Mouse (Mus musculus): ENCODE measurements around the gene Zfyve1.

Gene Zfyve1

DNA sequence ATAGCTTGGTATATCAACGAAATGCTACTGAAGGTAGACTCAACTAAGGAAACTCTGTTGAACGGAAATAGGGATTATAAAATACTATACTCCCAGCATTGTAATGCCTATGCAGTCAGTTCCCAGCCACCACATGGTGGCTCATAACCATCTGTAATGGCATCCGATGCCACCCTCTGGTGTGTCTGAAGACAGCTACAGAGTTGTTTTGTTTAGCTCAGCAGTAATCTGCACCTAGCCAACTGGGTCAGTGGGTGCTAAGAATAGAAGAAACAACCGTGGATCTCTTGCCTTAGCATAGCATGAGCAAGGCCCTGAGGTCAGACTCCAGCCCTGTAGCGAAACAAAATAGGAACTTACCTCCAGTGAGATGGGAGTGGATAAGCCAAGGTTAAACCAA, 72.7 kb downstream of the Zfyve1 start:
- no peak for DNase-seq (ENCODE audit: low read depth, low spot score)

- no peak for DNase-seq (ENCODE audit: low read depth, low spot score)
Measured at GRCm38 (mm10) chr12:83523892-83524291, 73.1 kb downstream of the Zfyve1 start.

DNA sequence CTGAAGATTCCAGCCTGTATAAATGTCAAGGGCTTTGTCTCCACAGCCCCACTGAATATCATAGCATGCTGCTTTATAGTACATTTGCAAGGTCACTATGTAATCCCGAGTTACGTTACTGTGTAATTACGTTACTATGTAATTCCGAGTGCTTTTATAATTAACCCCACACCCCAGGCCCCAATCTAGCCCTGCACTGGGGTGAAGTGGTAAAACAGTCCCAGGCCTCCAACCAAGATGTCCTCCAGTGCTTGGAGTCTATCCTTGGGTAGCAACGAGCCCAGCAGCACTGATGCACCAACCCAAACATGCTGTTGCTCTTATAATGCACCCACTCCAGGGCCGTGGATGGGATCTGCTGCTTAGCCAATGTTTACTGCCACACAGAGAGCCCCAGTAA, 74.0 kb downstream of the Zfyve1 start:
- no peak for DNase-seq (ENCODE audit: low read depth, low spot score)

DNA sequence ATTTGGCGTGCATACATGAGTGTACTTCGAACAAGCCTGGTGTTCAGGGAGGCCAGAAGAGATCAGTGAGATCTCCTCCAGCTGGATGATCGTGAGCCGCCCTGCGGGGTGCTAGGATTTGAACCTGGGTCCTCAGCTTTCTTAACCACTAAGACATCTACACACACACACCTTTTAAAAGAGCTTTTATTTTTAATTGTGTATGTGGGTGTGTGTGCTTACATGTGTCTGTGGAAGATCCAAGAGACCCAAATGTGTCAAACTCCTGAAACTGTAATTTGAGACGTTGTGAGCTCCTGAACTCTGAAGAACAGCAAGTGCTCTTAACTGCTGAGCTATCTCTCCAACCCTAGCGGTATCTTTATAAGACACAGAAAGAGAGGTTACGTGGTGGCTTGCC, 75.9 kb downstream of the Zfyve1 start:
- no peak for DNase-seq (ENCODE audit: low read depth, low spot score)

DNA sequence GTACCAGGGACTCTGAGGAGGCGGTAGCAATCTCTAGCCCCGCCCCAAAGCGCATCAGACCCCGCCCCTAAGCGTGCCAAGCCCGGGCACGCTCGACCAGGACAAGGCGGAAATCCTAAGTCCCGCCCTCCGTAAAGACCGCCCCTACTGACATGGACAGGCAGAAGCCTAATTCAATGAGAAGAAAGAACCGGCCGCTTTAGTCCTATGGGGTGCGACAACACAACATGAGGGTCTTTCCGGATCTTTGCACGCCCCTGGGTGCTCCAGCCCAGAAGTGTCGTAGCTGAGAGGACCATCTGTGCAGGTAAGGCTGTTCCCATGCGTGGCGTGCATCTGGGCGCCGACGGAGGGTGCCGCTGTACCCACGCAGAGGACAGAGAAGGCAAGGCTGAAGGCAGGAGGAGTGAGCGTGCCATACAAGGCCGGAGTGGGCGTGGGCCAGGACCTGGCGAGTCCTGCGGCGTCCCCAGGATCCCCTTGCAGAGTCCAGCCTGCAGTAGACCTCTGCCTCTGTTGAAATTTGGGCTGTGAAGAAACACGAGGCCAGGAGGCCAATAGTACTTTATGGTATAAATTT, 76.6 kb downstream of the Zfyve1 start, which contains the start of gene Dcaf4:
TSS of gene Dcaf4 (plus strand) at position 156 of the 580 bp plus-strand sequence.
- DNase-seq (ENCODE audit: low read depth, low spot score) = peak; percentile 93

DNA sequence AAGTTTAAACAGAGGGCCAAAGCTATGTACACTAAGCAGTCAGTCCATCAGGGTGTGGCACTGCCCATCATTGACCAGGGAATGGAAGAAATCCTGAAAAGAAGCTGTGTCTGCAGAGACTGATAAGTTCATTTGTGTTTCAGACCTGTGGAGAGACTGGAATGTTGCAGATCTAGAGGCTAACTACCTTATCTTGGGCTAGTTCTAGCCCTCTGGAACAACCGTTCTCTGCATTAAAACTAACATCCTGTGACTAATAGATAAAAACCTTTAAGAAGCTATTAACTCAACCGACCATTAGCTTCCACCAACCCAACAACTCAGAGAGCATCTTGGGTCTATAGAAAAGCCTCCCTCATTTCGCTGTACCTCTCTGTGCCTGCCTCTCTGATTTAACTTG, 79.4 kb downstream of the Zfyve1 start:
- DNase-seq (ENCODE audit: low read depth, low spot score) = no peak

- DNase-seq (ENCODE audit: low read depth, low spot score) = no peak
Measured at GRCm38 (mm10) chr12:83514216-83514615, 82.8 kb downstream of the Zfyve1 start.

DNA sequence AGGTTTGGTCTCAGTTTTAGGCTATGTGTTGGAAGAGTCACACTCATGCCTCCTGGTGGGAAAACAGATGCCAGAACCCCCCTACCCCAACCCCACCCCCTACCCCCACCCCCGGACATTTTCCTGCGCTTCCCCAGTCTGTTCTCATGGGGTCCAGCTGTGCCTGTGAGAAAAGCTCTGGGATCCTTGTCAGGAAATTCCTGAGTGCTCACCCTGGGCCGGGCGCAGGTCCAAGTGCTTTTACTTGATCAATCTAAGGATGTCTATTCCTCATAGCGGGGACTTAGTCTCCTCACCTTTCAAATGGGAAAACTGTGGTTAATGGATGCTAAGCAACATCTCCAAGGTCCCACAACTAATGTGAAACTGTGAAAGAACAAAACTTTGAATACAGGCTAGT, 83.8 kb downstream of the Zfyve1 start:
- no peak for DNase-seq (ENCODE audit: low read depth, low spot score)

DNA sequence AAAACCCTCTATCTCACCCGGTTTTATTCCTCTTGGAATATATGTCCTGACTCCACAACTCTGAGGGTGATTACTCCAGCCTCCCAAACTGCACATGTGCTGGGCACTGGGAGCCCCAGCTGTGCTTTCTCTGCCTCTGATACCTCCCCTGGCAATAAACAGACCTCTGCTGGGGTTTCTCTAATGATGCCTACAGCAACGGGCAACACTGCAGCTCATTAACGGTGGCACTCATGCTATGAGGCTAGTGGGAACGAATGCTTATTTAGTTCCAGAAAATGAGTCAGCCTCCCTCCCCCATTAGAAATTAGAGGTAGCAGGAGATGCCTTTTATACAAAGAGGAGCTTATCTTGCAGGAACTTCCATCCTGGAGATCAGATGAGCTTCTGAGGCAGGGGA, 84.2 kb downstream of the Zfyve1 start:
- DNase-seq (ENCODE audit: low read depth, low spot score) = no peak

DNA sequence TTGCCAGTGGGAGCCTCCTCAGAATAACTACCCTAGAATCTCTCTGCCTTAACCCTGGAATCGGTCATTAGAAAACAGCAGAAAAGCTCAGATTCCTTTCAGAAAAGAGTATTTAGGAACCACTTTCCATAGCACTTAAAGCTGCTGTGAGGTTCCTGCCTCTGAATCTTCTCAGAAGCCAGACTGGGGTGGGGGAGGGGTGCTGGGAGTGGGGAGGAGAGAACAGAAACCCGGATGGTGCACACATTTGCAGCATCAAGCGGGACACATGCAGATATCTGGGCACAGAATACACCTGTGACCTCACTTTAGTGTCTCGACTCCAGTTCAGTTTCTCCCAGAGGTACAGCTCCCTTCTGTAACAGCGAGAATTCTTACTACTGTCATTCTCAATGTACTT, 86.4 kb downstream of the Zfyve1 start:
- no peak for DNase-seq (ENCODE audit: low read depth, low spot score)

DNA sequence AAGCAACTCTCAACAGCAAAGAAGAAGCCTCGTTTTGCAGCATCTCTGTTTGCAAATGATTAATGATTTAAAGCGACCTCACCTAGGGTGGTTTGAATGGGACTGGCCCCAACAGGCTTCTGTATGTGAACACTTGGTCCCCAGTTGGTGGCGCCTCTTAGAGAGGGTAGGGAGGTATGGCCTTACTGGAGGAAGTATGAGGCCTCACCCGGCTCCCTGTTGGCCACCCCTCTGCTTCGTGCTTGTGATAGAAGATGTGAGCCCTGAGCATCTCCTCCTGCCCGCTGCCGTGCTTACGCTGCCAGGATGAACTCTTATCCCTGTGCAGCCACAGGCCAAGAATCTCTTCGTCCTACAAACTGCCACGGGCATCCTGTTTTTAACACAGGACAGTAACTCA, 90.5 kb downstream of the Zfyve1 start:
- DNase-seq (ENCODE audit: low read depth, low spot score) = no peak

GRCm38 (mm10) chr12:83502190-83502589, 94.8 kb downstream of the Zfyve1 start:
- no peak for DNase-seq (ENCODE audit: low read depth, low spot score)

DNA sequence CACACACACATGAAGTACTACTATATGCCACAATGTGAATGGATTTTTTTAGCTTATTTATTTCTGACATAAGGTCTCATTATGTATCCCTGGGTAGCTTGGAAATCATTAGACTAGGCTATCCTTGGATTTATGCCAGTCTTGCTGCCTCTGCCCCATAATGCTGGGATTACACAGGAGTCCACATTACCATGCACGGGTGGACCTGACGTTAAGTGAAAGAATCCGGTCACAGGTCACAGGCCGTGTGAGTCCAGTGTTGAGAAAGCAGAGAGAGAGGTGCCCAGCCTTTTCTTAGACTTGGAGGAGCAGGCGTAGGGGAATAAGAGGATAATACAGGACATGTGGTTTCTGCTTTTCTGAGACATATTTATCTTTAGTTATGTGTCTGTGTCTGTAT, 97.8 kb downstream of the Zfyve1 start:
- DNase-seq (ENCODE audit: low read depth, low spot score) = no peak

DNA sequence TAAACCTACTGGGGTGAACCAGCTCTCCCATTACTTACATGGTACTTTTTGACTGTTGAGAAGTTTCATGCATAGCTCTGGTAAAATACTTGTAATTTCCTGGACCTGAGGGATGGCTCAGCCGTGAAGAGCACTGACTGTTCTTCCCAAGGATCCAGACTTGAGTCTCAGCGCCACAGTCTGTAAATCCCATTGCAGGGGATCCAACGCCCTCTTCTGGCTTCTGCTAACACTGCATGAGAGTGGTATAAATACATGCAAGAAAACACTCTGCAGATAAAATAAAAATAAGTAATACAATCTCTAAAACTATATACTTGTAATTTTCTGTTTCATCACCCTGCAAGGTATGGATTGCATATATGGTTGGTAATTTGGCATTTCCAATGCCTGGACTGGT, 99.1 kb downstream of the Zfyve1 start:
- DNase-seq (ENCODE audit: low read depth, low spot score) = no peak

DNA sequence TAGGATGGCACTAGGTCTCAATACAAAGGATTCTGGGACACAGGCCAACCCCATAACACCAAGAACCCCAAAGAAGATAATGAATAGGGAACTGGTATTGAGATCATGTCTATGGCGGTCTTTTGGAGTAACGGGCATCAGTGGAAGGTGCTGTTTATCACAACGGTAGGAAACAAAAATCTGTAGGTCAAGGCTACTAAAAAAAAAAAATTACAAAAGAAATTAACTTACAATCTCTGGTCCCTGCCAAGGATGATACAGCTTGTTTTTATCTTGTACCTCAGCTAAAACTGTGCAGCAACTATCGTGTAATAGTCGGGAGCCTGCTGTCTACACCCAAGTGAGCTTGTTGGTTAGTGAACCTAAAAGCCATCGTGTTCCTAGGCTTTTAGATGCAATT, 100.3 kb downstream of the Zfyve1 start:
- no peak for DNase-seq (ENCODE audit: low read depth, low spot score)
